Mouse (Mus musculus) myocyte (in vitro differentiated cells): ENCODE results near the gene Rbfox1. TPM values are rescaled to one million over a fixed set of nuclear protein-coding genes. Genes with fewer than 3 reads are reported as not detected.

Experiments
- H3K27me3 ChIP-seq: one replicate; pipeline ENCODE4 v1.6.1; 2011; ENCODE audit not compliant: control insufficient read depth, insufficient read depth, insufficient read length
- H3K36me3 ChIP-seq: one replicate; pipeline ENCODE4 v1.6.1; 2011; ENCODE audit not compliant: control insufficient read depth, insufficient read depth
- H3K4me2 ChIP-seq: one replicate; pipeline ENCODE4 v1.6.1; 2011; ENCODE audit warnings: low read depth, control low read depth
- H3K4me3 ChIP-seq: one replicate; pipeline ENCODE4 v1.5.1; 2011; ENCODE audit warnings: mild to moderate bottlenecking, control low read depth, moderate library complexity
- H3K79me2 ChIP-seq: one replicate; pipeline ENCODE4 v1.6.1; 2011; ENCODE audit not compliant: control insufficient read depth, insufficient read depth
- H3ac ChIP-seq: one replicate; pipeline ENCODE4 v1.6.1; 2011; ENCODE audit not compliant: control insufficient read depth, insufficient read length
- CEBPB ChIP-seq: IDR thresholded peaks from 2 replicates; pipeline ENCODE4 v1.6.1; 2011; ENCODE audit warnings: mild to moderate bottlenecking, moderate library complexity; ENCODE audit not compliant: poor library complexity, insufficient read depth, severe bottlenecking
- E2F4 ChIP-seq: IDR thresholded peaks from one replicate; pipeline ENCODE4 v1.6.1; 2011; ENCODE audit warnings: mild to moderate bottlenecking, control low read depth, moderate library complexity; ENCODE audit not compliant: insufficient read depth
- MAX ChIP-seq: IDR thresholded peaks from one replicate; pipeline ENCODE4 v1.6.1; 2011; ENCODE audit warnings: low read depth, mild to moderate bottlenecking, control low read depth
- MYOD1 ChIP-seq, 3 experiments: IDR thresholded peaks; one replicate each; pipeline ENCODE4 v1.6.1; 2011; ENCODE audit warnings: control low read depth in 2 of 3, low read depth in 2 of 3, mild to moderate bottlenecking in 2 of 3, moderate library complexity in 1 of 3; ENCODE audit not compliant: insufficient read length in 2 of 3, control insufficient read depth in 1 of 3
- MYOG ChIP-seq, 3 experiments: IDR thresholded peaks; one replicate each; pipeline ENCODE4 v1.6.1; 2011; ENCODE audit warnings: control low read depth in 2 of 3, low read depth in 2 of 3, mild to moderate bottlenecking in 2 of 3; ENCODE audit not compliant: insufficient read length in 2 of 3, control insufficient read depth in 1 of 3, insufficient read depth in 1 of 3
- POLR2A ChIP-seq: IDR thresholded peaks from one replicate; pipeline ENCODE4 v1.6.1; 2011; ENCODE audit warnings: low read depth, mild to moderate bottlenecking, control low read depth, moderate library complexity; ENCODE audit not compliant: insufficient read length
- POLR2AphosphoS2 ChIP-seq: IDR thresholded peaks from one replicate; pipeline ENCODE4 v1.6.1; 2011; ENCODE audit warnings: low read depth, control low read depth; ENCODE audit not compliant: insufficient read length
- REST ChIP-seq: IDR thresholded peaks from one replicate; pipeline ENCODE4 v1.6.1; 2011; ENCODE audit warnings: mild to moderate bottlenecking, control low read depth, moderate library complexity; ENCODE audit not compliant: insufficient read depth, insufficient read length
- SRF ChIP-seq: IDR thresholded peaks from one replicate; pipeline ENCODE4 v1.6.1; 2011; ENCODE audit warnings: low read depth; ENCODE audit not compliant: control insufficient read depth, insufficient read length
- TCF12 ChIP-seq: IDR thresholded peaks from one replicate; pipeline ENCODE4 v1.6.1; 2011; ENCODE audit warnings: mild to moderate bottlenecking, control low read depth; ENCODE audit not compliant: poor library complexity, insufficient read depth, severe bottlenecking
- TCF3 ChIP-seq: IDR thresholded peaks from one replicate; pipeline ENCODE4 v1.6.1; 2011; ENCODE audit warnings: low read depth, control low read depth; ENCODE audit not compliant: insufficient read length
- USF1 ChIP-seq: IDR thresholded peaks from one replicate; pipeline ENCODE4 v1.6.1; 2011; ENCODE audit warnings: low read depth, mild to moderate bottlenecking, control low read depth, moderate library complexity
- polyA plus RNA-seq: library from polyadenylated mRNA; unstranded; fragments of >200 nt; fragmentation: generic; extraction: Trizol; gene quantifications from one replicate; pipeline ENCODE4 v1.2.1, GENCODE M21; 2012; ENCODE audit warnings: missing spikeins

Gene Rbfox1
- polyA plus RNA-seq, 1 experiment = 8.3 TPM

DNA sequence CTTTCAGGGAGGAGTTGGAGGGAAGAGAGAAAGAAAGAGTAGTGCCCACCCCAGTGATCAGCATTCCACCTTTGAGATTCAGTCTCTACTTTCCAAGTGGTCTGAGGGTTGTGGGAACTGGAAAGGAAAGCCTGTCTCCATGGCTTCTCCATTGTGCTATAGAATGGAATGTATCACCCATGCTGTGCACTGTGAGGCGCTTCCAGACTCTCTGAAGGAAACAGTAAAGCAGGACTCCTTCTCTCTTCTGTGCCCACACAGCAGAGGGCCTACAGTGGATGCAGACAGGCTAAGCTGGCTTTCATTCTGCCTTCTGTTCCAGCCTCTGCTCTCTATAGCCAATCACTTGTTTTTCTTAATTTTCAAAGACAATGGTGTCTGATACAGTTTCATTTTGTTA, 41.8 kb downstream of the Rbfox1 start:
- no peak overlapping the region for H3K4me3 ChIP-seq
- no peaks in the 10 kb centered on the region for H3K79me2 ChIP-seq
- H3K36me3 ChIP-seq = no peaks in the 10 kb centered on the region
- TF ChIP-seq POLR2A = no peak
- TF ChIP-seq REST = no peak
- TF ChIP-seq POLR2AphosphoS2 = no peak
- TF ChIP-seq MYOG (IDR thresholded peaks at IDR 0.05; ENCODE audit: control insufficient read depth in 1 of 3, insufficient read depth in 1 of 3, insufficient read length in 2 of 3, low read depth in 2 of 3) = no peak
- TF ChIP-seq MYOD1 (IDR thresholded peaks at IDR 0.05; ENCODE audit: control insufficient read depth in 1 of 3, insufficient read length in 2 of 3, low read depth in 2 of 3) = no peak
- TF ChIP-seq CEBPB = no peak
- no peak for TF ChIP-seq MAX
- TF ChIP-seq USF1 = no peak
- TF ChIP-seq E2F4 = no peak
- no peak for TF ChIP-seq SRF
- no peak for TF ChIP-seq TCF3
- no peak for TF ChIP-seq TCF12
- H3K27me3 ChIP-seq = no peaks in the 10 kb centered on the region
- H3K4me2 ChIP-seq = no peak overlapping the region
- H3ac ChIP-seq = no peak overlapping the region

DNA sequence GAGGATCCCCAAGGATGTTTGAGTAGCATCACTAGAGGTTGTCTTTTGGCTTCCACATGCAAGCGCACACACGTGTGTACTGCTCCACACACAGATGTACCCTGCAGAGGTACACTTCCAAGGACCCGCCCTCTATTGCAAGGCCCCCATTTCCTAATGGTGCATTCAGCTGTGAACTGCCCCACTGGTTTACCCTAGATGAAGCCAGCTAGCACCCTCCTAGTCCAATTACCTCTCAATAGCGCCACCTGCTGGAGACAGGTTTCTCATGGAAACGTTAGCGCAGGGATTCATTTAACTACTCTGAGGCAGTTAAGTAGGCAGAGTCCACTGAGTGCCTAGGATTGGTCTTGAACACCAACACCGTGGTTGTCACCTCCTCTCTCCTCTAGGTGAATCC, 46.5 kb downstream of the Rbfox1 start:
- H3K4me2 ChIP-seq = no peak overlapping the region
- no peaks in the 10 kb centered on the region for H3K36me3 ChIP-seq
- H3K4me3 ChIP-seq = no peak overlapping the region
- no peaks in the 10 kb centered on the region for H3K27me3 ChIP-seq
- H3K79me2 ChIP-seq = no peaks in the 10 kb centered on the region
- H3ac ChIP-seq = no peak overlapping the region
- no peak for TF ChIP-seq POLR2A
- TF ChIP-seq TCF3 = no peak
- no peak for TF ChIP-seq MYOD1 (IDR thresholded peaks at IDR 0.05; ENCODE audit: control insufficient read depth in 1 of 3, insufficient read length in 2 of 3, low read depth in 2 of 3)
- no peak for TF ChIP-seq POLR2AphosphoS2
- TF ChIP-seq SRF = no peak
- no peak for TF ChIP-seq E2F4
- no peak for TF ChIP-seq CEBPB
- no peak for TF ChIP-seq MYOG (IDR thresholded peaks at IDR 0.05; ENCODE audit: control insufficient read depth in 1 of 3, insufficient read depth in 1 of 3, insufficient read length in 2 of 3, low read depth in 2 of 3)
- TF ChIP-seq MAX = no peak
- TF ChIP-seq REST = no peak
- no peak for TF ChIP-seq USF1
- no peak for TF ChIP-seq TCF12

DNA sequence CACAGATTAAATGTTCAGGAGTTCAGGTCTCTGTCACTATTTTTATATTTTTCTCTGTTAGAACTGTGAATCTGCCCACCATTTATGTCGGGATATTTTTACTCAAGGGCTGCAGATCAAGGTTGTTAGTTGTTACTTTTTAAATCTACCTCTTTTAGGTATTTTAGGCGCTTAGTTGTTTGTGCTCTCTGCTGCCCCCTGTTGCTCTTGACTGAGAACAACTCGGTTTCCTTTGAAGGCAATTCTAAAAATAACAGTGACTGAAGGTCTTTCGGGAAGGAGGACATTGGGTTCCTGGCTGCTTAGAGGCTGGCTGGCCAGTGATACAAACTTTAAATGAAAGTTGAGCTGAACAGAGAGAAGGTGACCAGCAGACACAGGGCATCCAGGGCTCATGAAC, 54.9 kb downstream of the Rbfox1 start:
- Histone ChIP-seq H3K79me2 (no peaks in the 10 kb centered on the region), H3K36me3 (no peaks in the 10 kb centered on the region), H3K4me2 (no peak overlapping the region), H3ac (no peak overlapping the region), H3K4me3 (no peak overlapping the region), H3K27me3 (no peaks in the 10 kb centered on the region)
- TF ChIP-seq CEBPB (no peak), MYOD1 (IDR thresholded peaks at IDR 0.05; ENCODE audit: control insufficient read depth in 1 of 3, insufficient read length in 2 of 3, low read depth in 2 of 3) (no peak)

DNA sequence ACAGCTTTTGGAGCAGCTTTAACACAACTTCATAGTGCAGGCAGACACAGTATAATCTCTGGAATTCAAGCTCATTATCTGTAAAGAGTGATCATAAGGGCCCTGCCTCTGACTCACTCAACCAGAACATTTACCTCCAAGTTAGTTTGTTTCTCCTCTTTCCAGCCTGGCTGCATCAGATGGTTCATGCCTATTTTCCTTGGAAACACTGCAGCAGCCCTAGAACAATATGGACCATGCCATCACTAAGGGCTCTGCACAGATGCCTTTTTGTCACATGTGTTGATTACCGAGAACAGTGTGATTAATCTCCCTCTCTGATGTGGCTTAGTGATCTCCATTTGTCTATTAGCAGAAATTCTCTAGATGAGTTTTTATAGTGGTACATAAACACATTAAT, 60.5 kb downstream of the Rbfox1 start:
- H3K4me2 ChIP-seq = no peak overlapping the region
- TF ChIP-seq MAX (no peak), MYOD1 (IDR thresholded peaks at IDR 0.05; ENCODE audit: control insufficient read depth in 1 of 3, insufficient read length in 2 of 3, low read depth in 2 of 3) (no peak), MYOG (IDR thresholded peaks at IDR 0.05; ENCODE audit: control insufficient read depth in 1 of 3, insufficient read depth in 1 of 3, insufficient read length in 2 of 3, low read depth in 2 of 3) (no peak), POLR2AphosphoS2 (no peak), CEBPB (no peak), REST (no peak), TCF3 (no peak), E2F4 (no peak), TCF12 (no peak), USF1 (no peak), POLR2A (no peak), SRF (no peak)

DNA sequence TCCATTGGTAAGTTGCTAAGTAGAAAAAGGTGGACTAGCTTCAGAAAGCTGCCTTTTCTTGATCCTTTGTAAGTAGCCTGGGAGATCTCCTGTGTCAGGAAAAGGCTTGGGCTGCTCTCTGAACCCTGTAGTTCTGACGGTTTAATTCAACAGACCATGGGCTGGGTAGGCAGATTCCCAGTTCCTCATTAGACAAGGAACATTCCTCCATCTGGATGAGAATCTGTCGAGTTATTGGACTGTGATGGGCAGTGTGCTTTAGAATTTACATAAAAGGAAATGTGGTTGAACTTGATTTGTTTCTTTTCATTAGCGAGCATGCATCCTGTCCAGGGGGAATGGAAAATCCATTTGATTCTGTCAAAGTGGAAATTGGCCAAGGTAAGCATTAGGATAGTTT, 68.0 kb downstream of the Rbfox1 start:
- Histone ChIP-seq H3ac (no peak overlapping the region), H3K36me3 (no peaks in the 10 kb centered on the region), H3K4me3 (no peak overlapping the region), H3K27me3 (no peaks in the 10 kb centered on the region), H3K4me2 (no peak overlapping the region), H3K79me2 (no peaks in the 10 kb centered on the region)
- TF ChIP-seq USF1 (no peak), MYOG (IDR thresholded peaks at IDR 0.05; ENCODE audit: control insufficient read depth in 1 of 3, insufficient read depth in 1 of 3, insufficient read length in 2 of 3, low read depth in 2 of 3) (no peak), MYOD1 (IDR thresholded peaks at IDR 0.05; ENCODE audit: control insufficient read depth in 1 of 3, insufficient read length in 2 of 3, low read depth in 2 of 3) (no peak), REST (no peak), CEBPB (no peak), SRF (no peak), POLR2AphosphoS2 (no peak), TCF12 (no peak), MAX (no peak), POLR2A (no peak), E2F4 (no peak), TCF3 (no peak)

More for the DNA sequence above, 60.5 kb downstream of the Rbfox1 start:
- H3K36me3 ChIP-seq = no peaks in the 10 kb centered on the region
- H3K27me3 ChIP-seq = no peaks in the 10 kb centered on the region
- no peaks in the 10 kb centered on the region for H3K79me2 ChIP-seq
- no peak overlapping the region for H3ac ChIP-seq
- no peak overlapping the region for H3K4me3 ChIP-seq
